Mouse (Mus musculus): ENCODE results near the gene Hoxb7.

- TF ChIP-seq POLR2A (IDR thresholded peaks at IDR 0.05; ENCODE audit: borderline replicate concordance, low read depth, low read length), result no peak
- no peak for TF ChIP-seq CTCF (IDR thresholded peaks at IDR 0.05; ENCODE audit: low read depth, low read length)
Measured at GRCm38 (mm10) chr11:96271541-96272011, 14.8 kb upstream of the Hoxb7 start.

All from bone marrow macrophage, adult 2 months (primary cell).